Mouse (Mus musculus) layer of hippocampus, adult 11-12 months (tissue): ENCODE results near the gene Pgrmc1.

Experiments
- DNase-seq: peaks from one replicate; pipeline ENCODE4 v3.0.0; 2022; ENCODE audit warnings: low spot score

The Pgrmc1 gene

DNA sequence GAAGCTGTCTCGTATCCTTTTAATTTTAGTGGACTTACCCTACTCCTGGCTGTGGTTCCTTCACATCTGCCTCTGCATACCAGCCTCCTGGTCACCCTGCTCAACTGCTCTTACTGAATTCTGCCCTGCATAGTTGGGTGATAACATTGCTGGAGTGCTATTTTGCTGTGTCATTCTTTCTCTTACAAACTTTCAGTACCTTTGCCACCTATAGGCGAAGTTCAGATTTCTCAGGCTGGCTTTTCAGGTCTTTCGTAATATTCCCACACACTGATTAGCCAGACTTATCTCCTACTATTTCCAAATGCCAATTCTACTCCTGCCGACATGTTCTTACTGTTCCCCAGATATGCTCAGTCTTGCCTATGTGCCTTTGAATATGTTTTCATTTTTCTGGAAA is 6.0 kb downstream of the Pgrmc1 start:
- no peak for DNase-seq

- DNase-seq = no peak
Observed at GRCm38 (mm10) chrX:36609117-36609516, 11.1 kb downstream of the Pgrmc1 start.

- no peak for DNase-seq
Observed at GRCm38 (mm10) chrX:36628102-36628501, 30.1 kb downstream of the Pgrmc1 start.

DNA sequence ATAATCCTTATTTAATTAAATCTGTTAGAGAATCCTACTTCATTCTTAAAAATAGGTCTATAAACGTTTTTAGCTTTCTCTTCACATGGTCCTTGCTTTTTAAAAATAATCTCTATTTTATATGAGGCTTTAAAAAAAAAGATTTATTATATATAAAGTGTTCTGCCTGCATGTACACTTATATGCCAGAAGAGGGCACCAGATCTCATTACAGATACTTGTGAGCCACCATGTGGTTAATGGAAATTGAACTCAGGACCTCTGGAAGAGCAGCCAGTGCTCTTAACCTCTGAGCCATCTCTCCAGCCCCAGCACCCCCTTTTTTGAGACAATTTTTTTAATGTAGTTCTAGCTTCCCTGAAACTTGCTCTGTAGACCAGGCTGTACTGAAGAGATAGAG is 32.8 kb downstream of the Pgrmc1 start:
- DNase-seq = no peak

GRCm38 (mm10) chrX:36640046-36640445 is 42.0 kb downstream of the Pgrmc1 start:
- peak; percentile 12 for DNase-seq

- DNase-seq = peak; percentile 82
Observed at GRCm38 (mm10) chrX:36644657-36645551, 46.9 kb downstream of the Pgrmc1 start, which contains the start of gene Akap17b. TSS of gene Akap17b (minus strand) at chrX:36645395.
